Mouse (Mus musculus): ENCODE measurements at regions not wholly inside any gene's neighbourhood (a gene's known extent, or its start where the extent isn't known, plus 50 kb on each side); places are given as distances from the start of the nearest gene placed in this dataset.

DNA sequence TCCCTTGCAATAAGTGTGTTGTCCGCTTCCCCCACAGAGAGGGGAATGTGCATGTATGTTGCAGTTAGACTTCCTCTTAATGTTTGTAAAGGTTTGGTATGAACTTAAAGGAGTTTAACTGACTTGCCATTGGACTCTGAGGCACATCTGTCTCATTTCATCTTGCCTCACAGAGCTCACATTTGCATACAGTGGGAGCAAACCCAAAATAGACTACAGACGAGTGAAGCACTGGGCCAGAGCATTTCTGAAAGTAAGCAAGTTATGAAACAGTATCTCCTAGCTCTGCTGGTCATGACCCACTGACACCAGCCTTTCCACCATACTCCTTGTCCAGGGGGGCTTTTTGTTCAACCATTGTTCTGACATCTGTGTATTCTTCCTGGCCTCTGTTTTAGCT, 86.8 kb upstream of the Gm15217 start:
- TF ChIP-seq EP300 (IDR thresholded peaks at IDR 0.05; ENCODE audit: low read depth) = no peak
- TF ChIP-seq CTCF (IDR thresholded peaks at IDR 0.05; ENCODE audit: low read depth) = no peak
